Mouse (Mus musculus) left cerebral cortex, adult 11 months (tissue): ENCODE measurements at regions not wholly inside any gene's neighbourhood (a gene's known extent, or its start where the extent isn't known, plus 50 kb on each side); places are given as distances from the start of the nearest gene placed in this dataset.

Source experiments
- DNase-seq: peaks from one replicate; pipeline ENCODE4 v3.0.0; 2022; ENCODE audit warnings: low spot score

- DNase-seq = no peak
Measured at GRCm38 (mm10) chr3:37779867-37780475, 55.7 kb upstream of the Gm5148 start.

- DNase-seq = no peak
Measured at GRCm38 (mm10) chr3:37778386-37778785, 54.1 kb upstream of the Gm5148 start.

- DNase-seq = no peak
Measured at GRCm38 (mm10) chr3:37776224-37776623, 51.9 kb upstream of the Gm5148 start.
